In the genomic region with DNA sequence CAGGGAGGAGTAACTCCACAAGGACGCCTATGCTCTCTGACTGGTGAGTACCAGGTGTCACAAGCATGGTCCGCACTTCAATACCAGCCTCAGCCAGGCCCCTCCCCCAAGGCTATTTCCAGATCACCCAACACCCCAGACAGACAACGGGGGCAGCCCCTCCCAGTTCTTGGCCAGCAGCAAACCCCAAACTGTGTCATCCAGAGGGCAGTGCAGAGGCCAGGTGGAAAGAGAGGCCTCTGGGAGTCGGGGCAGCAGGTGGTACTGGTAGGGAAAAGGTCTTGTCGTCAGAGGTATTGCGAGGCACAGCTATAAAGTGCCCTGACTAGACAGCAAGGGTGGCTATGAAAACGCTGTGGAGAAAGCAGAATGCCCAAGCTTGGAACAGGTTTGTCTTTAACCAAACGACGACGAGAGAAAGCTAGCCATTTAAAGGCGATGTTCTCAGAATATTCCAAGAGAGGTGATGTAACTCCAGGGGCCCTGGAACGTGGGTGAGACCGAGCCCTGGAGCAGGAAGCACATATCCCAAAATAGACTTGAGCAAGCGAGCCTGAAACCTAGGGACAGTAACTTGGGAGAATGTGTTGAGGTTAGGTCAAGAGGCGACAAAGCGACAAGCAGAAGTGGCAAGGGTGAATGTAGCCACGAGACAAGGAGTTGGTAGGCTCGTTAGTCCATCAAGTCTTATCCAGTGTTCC, we compare ENCODE assay signal across 8 mouse cellular contexts. TPM values are rescaled to one million over a fixed set of nuclear protein-coding genes. Genes with fewer than 3 reads are reported as not detected.
A peak's percentile ranks its signal among the peaks of the same experiment; 100 is the strongest.
DNase-seq lines count a peak whose midpoint lies in the region; ATAC-seq lines count a peak whose summit lies in the region.

No protein-coding gene starts in this region.

- intact Hi-C loops in heart, postnatal 10 days (cut with DNase I), result no loop called here
- intact Hi-C loops in left cerebral cortex, postnatal 36 days (cut with DNase I), result no loop called here

- no peak for ATAC-seq in granulocyte monocyte progenitor cell, adult 5-6 weeks (replicated peaks; ENCODE audit: poor library complexity, severe bottlenecking)

- peak; percentile 70 for DNase-seq in cerebellum, adult 11-12 months
- DNase-seq in cerebellum, adult 11 months, result no peak
- peak; percentile 41 for DNase-seq in retina, postnatal 1 day
- no peak for DNase-seq in retina, embryonic 14.5 days (ENCODE audit: low spot score)
- DNase-seq in heart, postnatal 10 days, result peak; percentile 87 to 88
- DNase-seq in natural killer cell, adult 2 months (ENCODE audit: low spot score in 2 of 2), result no peak
- DNase-seq in left cerebral cortex, postnatal 36 days (ENCODE audit: low spot score in 2 of 2), result no peak

RNA-seq across cellular contexts. Expression of gene Tubg1, which starts 10.5 kb away (rescaled TPM):
- total RNA-seq in heart, postnatal 10 days (2021), result 10 to 100 TPM; 27.0 to 31.1 TPM
- 10 to 100 TPM; 45.7 to 49.2 TPM for total RNA-seq in left cerebral cortex, postnatal 36 days (2021)
- total RNA-seq in granulocyte monocyte progenitor cell, adult 5-6 weeks (2014; fragmentation: Nextera tagmentation), result 27.6 and 53.4 TPM in 2 replicates
- total RNA-seq in granulocyte monocyte progenitor cell, adult 5-6 weeks (2017), result 25.8 and 43.7 TPM in 2 replicates

RNA-seq across cellular contexts. Expression of gene Retreg3, which starts 10.5 kb away (rescaled TPM):
- 10 to 100 TPM; 37.6 to 41.6 TPM for total RNA-seq in heart, postnatal 10 days (2021)
- 10 to 100 TPM; 53.8 to 58.0 TPM for total RNA-seq in left cerebral cortex, postnatal 36 days (2021)
- 12.3 and 15.7 TPM in 2 replicates for total RNA-seq in granulocyte monocyte progenitor cell, adult 5-6 weeks (2014; fragmentation: Nextera tagmentation)
- 20.0 and 27.4 TPM in 2 replicates for total RNA-seq in granulocyte monocyte progenitor cell, adult 5-6 weeks (2017)

RNA-seq across cellular contexts. Expression of gene Tubg2, which starts 25.5 kb away (rescaled TPM):
- 1 to 10 TPM; 3.4 to 3.5 TPM for total RNA-seq in heart, postnatal 10 days (2021)
- 10 to 100 TPM; 49.7 to 62.4 TPM for total RNA-seq in left cerebral cortex, postnatal 36 days (2021)
- total RNA-seq in granulocyte monocyte progenitor cell, adult 5-6 weeks (2014; fragmentation: Nextera tagmentation), result not detected in 2 replicates
- total RNA-seq in granulocyte monocyte progenitor cell, adult 5-6 weeks (2017), result not detected in 2 replicates

RNA-seq across cellular contexts. Expression of gene Psmc3ip, which starts 35.0 kb away (rescaled TPM):
- 1 to 10 TPM; 5.0 to 5.6 TPM for total RNA-seq in heart, postnatal 10 days (2021)
- 1 to 10 TPM; 2.1 to 3.1 TPM for total RNA-seq in left cerebral cortex, postnatal 36 days (2021)
- 51.8 and 62.8 TPM in 2 replicates for total RNA-seq in granulocyte monocyte progenitor cell, adult 5-6 weeks (2014; fragmentation: Nextera tagmentation)
- total RNA-seq in granulocyte monocyte progenitor cell, adult 5-6 weeks (2017), result 42.9 and 63.5 TPM in 2 replicates

RNA-seq across cellular contexts. Expression of gene Cntnap1, which starts 40.1 kb away (rescaled TPM):
- 1 to 10 TPM; 1.8 to 2.1 TPM for total RNA-seq in heart, postnatal 10 days (2021)
- total RNA-seq in left cerebral cortex, postnatal 36 days (2021), result 100 to 1,000 TPM; 167 to 172 TPM
- 0.41 and 0.83 TPM in 2 replicates for total RNA-seq in granulocyte monocyte progenitor cell, adult 5-6 weeks (2014; fragmentation: Nextera tagmentation)
- total RNA-seq in granulocyte monocyte progenitor cell, adult 5-6 weeks (2017), result 0.36 and 0.65 TPM in 2 replicates

Comparison
In these comparisons a context has a peak if more than half of its experiments do, and no peak if none do; other contexts are left out.
1. DNase-seq: peak in cerebellum, adult 11-12 months (single experiment), retina, postnatal 1 day (single experiment) and heart, postnatal 10 days (2 of 2); none in cerebellum, adult 11 months (single experiment), retina, embryonic 14.5 days (single experiment), natural killer cell, adult 2 months (0 of 2) and left cerebral cortex, postnatal 36 days (0 of 2).
2. RNA of gene Tubg2, which starts 25.5 kb away (total RNA-seq): 49.7 to 62.4 TPM in left cerebral cortex, postnatal 36 days; 3.4 to 3.5 TPM in heart, postnatal 10 days and not detected in granulocyte monocyte progenitor cell, adult 5-6 weeks; every median in the first group is over 10 times any median in the second.